Mouse (Mus musculus): ENCODE data around the gene Selenoh. TPM values are rescaled to one million over a fixed set of nuclear protein-coding genes. Genes with fewer than 3 reads are reported as not detected.

The Selenoh gene
- total RNA-seq (2021), result 36.4 and 54.0 TPM in 2 replicates
- long read RNA-seq, transcript Selenoh-203 (4 exons, 747 nt), result major isoform, 15 of 17 reads
- long read RNA-seq, partial matches to known transcripts, result 1 of 17 reads
- long read RNA-seq, other reads (novel, unspliced or antisense), result 0 of 17 reads

DNA sequence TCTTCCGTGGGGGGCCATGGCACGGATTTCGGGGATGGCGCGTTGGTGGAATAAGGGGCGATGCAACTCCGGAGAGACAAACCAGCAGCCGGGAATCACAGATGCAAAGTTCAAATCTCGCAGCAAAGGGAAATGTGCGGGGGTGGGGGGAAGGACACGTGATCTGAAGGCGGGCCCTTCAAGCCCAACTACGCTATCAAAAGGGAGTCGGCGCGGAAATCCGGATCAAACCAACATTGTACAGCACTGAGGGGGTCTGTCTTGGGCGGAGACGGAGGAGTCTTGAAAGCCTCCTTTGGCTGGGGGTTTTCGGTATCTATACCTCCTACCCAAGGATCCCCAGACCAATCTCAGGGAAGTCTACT is at the start of gene Selenoh:
TSS of gene Selenoh (minus strand) at position 202 of the 365 bp plus-strand sequence.
- DNase-seq, result peak; percentile 79

DNA sequence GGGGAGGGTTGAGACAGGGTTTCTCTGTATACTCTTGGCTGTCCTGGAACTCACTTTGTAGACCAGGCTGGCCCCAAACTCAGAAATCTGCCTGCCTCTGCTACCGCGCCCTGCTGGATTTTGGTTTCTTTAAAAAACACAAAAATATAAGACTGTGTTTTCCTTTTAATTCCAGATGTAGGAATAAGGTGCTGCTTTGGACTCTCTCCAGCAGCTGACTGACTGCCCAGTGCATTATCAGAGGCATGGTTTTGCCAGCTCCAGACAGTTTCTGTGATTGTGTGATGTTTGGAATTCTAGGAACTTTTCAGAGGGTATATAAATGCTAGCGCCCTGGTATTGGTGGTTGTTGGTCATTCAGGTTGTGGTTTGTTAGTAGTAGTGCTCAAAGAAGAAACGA is 46.8 kb upstream of the Selenoh start:
- no peak for DNase-seq

- DNase-seq, result no peak
These were observed 46.1 kb upstream of the Selenoh start for GRCm38 (mm10) chr2:84716423-84717355.

DNA sequence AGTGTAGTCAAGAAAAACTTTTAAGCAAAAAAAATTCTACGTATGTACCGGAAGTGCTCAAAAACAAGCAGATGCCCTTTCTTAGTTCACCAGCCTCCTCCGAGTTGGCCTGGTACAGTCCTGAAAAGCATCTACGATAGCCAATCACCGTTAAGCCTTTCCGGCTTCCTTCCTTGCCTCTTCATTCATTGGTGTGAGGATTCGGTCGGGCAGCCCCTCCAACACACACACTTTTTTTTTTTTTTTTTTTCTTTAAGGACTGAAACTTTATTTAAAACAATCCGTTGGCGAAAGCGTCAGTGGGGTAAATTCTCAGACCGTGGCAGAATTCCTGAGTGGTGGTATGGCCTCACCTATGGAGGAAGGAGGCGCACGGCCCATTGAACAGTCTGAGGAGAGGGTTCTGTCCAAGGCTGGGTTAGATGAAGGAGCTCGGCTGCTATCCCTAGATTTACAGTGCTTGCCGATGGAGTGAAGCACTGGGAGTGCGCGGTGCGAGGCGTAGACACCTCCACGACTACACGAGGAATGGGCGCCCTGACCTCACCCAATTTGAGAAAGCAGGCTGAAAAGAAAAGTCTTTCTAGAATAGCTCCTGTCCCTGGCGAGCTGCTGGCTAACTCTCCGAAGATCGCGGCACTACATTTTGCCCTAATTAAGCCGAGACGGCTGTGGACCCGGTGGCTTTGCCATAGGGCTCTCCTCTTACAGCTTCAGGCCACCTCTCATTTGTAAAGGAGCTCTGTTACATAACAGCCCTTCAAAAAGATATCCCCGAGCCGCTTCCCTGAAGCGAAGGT is 45.2 kb upstream of the Selenoh start:
- DNase-seq, result peak; percentile 60

DNA sequence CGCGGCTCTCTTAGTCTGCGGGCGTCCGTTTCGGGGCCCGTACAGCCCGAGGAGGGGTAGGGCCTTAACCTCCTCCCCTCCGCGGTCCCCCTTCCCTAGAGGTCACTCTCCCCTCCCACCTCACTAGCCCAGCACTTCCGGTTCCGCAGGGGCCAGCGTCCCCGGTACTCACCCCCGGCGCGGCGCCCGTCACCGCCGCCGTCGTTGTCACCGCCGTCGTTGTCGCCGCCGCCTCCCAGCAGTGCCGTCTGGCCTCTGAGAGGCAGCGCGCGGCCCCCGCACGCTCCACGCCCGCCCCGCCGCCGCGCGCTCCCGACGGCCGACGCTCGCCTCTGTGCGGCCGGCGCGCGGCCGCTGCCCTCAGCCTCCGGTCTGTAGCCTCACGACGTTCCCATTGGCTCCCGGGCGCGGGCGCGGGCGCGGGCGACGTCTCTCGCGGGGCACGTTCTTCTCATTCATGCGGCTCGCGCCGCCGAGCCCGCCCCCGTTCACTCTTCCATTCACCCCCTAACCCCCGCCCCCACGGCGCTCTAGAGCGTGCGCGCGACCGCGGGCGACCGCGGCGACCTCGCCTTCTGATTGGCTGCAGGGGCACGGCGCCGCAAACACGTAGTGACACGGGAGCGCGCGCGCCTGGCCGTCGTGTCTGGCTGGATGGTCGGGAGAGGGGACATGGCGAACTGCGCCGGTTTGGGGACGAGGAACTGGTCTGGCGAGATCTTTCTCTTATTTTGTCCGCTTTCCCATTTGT is 44.4 kb upstream of the Selenoh start, which contains the start of gene Zdhhc5:
TSS of gene Zdhhc5 (minus strand) at position 370 of the 751 bp plus-strand sequence.
- peak; percentile 98 for DNase-seq

GRCm38 (mm10) chr2:84714422-84714810 is 43.8 kb upstream of the Selenoh start:
- DNase-seq, result no peak

GRCm38 (mm10) chr2:84711898-84712297 is 41.3 kb upstream of the Selenoh start:
- no peak for DNase-seq

DNA sequence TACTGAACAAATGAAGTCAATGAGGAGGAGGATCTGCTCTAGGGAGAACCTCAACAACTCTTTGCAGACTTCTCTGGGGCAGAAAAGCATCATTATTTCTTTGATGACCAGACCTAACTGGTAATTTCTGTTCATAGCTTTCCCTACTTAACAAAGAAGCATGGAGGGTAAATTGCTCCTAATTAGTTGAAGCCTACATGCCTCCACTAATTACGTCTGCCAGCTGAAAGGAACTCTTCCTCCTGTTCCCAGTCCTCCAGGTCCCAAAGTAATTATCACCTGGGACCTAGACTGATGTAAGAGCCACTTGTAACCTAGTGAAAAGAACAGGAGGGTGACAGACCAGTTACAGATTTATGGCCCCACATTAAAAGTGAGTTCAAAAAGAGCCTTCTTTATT is 37.0 kb upstream of the Selenoh start:
- no peak for DNase-seq

- DNase-seq, result no peak
These were observed 34.7 kb upstream of the Selenoh start for GRCm38 (mm10) chr2:84705295-84705694.

DNA sequence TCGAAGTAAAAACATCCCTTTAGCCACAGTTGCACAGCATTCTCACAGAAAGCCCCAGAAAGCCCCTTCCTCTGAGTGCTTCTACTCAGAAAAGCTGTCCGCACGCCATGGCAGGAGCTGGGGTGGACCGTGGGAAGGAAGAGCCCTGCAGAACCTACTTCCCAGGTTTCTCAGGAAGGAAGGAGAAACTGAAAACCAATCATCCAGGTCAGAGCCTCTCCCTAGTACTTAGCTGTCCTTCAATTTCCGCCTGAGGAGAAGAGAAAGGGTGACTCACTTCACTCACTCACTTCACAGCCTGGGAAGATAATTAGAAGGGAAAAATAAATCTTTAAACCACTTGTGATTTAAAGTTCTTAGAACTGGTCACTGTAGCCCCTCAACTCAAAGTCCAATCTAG is 33.8 kb upstream of the Selenoh start:
- DNase-seq, result no peak

GRCm38 (mm10) chr2:84703497-84703896 is 32.9 kb upstream of the Selenoh start:
- no peak for DNase-seq

DNA sequence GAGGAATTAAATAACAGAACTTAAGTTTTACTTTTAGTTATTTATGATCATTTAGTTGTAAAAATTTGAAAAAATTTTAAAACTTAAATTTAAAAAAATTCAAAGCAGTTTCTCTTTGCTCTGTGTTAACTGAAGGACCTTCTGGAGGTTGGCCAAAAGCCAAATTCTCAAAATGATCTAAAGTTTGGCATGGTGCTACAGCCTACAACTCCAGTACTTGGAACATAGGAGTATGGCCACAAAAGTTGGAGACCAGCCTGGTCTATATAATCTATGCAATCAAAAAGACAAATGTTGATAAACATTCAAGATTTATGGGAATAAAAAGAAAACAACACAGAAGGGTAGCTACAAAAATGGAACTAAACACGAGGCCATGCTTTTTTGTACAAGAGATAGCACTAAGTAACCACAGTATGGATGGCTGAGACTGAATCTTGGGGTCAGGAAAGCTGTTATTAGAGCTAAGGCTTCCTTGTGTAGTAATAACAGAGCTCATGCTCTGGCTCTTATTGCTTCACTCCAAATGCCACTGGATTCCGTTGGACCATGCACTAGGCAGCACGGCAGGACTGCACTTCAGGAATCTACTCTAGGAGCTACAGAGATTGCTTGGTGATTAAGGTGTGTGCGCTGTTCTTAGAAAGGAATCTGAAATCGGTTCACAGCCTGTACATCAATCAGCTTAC is 24.6 kb upstream of the Selenoh start:
- DNase-seq, result no peak

- DNase-seq, result no peak
These were observed 19.5 kb upstream of the Selenoh start for GRCm38 (mm10) chr2:84690050-84690449.

- DNase-seq, result no peak
These were observed 17.7 kb upstream of the Selenoh start for GRCm38 (mm10) chr2:84688080-84688844.

- DNase-seq, result no peak
These were observed 12.1 kb upstream of the Selenoh start for GRCm38 (mm10) chr2:84682605-84683183.

DNA sequence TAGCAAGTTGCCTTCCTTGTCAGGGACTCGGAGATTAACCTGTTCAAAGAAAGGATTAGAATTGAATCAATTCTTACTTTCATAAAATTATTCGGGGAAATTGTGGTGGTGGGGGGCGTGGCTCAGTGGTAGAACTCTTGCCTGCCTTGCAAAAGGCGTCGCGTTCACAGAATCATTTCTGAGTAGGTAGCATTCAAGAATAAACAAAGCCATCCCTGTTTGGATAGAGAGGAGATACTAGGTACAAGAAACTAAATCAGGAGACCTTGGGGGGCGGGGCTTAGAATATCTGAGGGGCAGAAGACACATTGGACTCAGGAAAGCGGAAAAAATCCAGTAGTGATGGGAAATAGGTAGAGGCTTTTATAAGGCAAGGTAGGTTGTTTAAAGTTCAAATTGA is 8.4 kb upstream of the Selenoh start, which contains the start of gene Tmx2:
TSS of gene Tmx2 (minus strand) at position 125 of the 400 bp plus-strand sequence.
- no peak for DNase-seq

DNA sequence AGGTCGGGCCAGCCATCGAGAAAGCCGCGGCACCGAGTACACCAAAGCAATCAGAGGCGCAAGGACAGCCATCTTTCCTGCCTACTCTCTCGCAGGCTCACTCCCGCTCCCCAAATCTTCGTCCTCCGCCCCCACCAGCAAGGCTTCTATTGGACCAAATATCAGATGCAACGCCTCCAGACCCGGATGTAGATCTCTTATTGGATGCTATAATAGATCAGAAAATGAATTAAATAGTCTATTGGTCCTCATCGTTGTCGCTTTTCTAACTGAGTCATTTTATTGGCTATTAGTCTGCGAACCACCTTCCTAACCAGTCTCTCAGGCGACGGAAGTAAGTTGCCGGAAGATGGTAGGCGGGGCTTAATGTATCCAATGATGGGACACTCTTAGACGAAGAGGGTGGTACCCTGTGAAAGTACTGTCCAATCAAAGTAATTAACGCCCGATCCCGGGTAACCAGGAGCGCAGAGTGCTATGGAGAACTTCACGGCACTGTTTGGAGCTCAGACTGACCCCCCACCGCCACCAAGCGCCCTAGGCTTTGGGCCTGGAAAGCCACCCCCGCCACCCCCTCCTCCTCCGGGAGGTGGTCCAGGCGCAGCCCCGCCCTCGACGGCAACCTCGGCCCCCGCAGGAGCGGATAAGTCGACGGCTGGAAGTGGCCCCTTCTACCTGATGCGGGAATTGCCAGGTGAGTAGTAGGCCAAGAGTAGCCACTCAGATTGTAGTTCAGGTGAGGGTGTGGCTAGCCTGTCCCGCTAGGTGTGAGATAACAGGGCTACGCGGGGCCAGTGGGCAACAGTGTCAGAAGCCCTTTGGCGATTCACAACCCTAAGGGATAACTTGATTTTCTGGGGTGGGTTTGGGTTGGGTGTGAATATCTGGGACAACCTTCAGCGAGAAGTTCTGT is 7.7 kb upstream of the Selenoh start, which contains the start of the genes Gm28635 and Med19:
TSS of gene Gm28635 (minus strand) at position 74 of the 913 bp plus-strand sequence.
TSS of gene Med19 (plus strand) at position 435 of the 913 bp plus-strand sequence.
- peak; percentile 84 for DNase-seq

- DNase-seq, result no peak
These were observed 6.8 kb upstream of the Selenoh start for GRCm38 (mm10) chr2:84677270-84677967.
